Mouse (Mus musculus): ENCODE data around the gene Mrpl40.

The Mrpl40 gene

DNA sequence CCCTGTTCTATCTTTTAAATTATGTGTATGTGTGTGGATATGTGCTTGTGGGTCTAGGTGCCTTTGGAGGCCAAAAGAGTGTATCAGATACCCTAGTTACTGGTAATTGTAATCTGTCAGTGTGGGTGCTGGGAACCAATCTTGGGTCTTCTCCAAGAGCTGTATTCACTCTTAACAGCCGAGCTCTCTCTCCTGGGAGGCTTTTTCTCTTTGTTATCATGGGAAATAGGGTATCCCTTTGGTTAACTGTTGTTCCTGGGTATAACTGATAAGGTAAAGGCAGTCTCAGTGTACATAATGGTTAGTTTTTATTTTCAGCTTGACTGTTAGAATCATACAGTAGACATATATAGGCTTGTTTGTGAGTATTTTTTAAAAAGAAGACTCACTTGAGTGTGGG lies 54.3 kb downstream of the Mrpl40 start:
- WGBS = 33% methylated on average over 1 of the region's 1 CpGs

Data from cerebral cortex, adult 2 months (tissue).